Mouse (Mus musculus) heart, adult 2 months (tissue): ENCODE measurements around the gene Tmem91. TPM values are rescaled to one million over a fixed set of nuclear protein-coding genes. Genes with fewer than 3 reads are reported as not detected.
A peak's percentile ranks its signal among the peaks of the same experiment; 100 is the strongest.

Source experiments
- DNase-seq, 2 experiments: peaks; one replicate each; pipeline ENCODE4 v3.0.0; 2021
- H3K27ac ChIP-seq: fragments of 200-600 bp; 2 replicates; pipeline ENCODE4 v1.8.1; 2022
- H3K27me3 ChIP-seq: fragments of 200-500 bp; 2 replicates; pipeline ENCODE4 v1.6.1; 2012; ENCODE audit warnings: mild to moderate bottlenecking, low read length, inconsistent platforms, mixed read lengths; ENCODE audit not compliant: control insufficient read depth, insufficient read depth
- H3K36me3 ChIP-seq: fragments of 200-500 bp; 2 replicates; pipeline ENCODE4 v1.6.1; 2012; ENCODE audit warnings: low read length, inconsistent platforms; ENCODE audit not compliant: control insufficient read depth, insufficient read depth
- H3K4me1 ChIP-seq: fragments of 200-500 bp; 2 replicates; pipeline ENCODE4 v1.6.1; 2011; ENCODE audit warnings: low read length; ENCODE audit not compliant: control insufficient read depth, insufficient read depth
- H3K4me3 ChIP-seq: fragments of 200-600 bp; 2 replicates; pipeline ENCODE4 v1.8.1; 2022
- H3K79me2 ChIP-seq: fragments of 200-500 bp; replicated peaks from 2 replicates; pipeline ENCODE4 v1.6.1; 2012; ENCODE audit warnings: mild to moderate bottlenecking, inconsistent platforms, low read length, moderate library complexity, mixed read lengths; ENCODE audit not compliant: control insufficient read depth, insufficient read depth
- H3K9ac ChIP-seq: fragments of 200-500 bp; 2 replicates; pipeline ENCODE4 v1.6.1; 2012; ENCODE audit warnings: low read depth, mild to moderate bottlenecking, control low read depth, inconsistent platforms, low read length, mixed read lengths
- CTCF ChIP-seq: fragments of 200-600 bp; IDR thresholded peaks from 2 replicates; pipeline ENCODE4 v1.8.1; 2022; ENCODE audit warnings: antibody characterized with exemption, mild to moderate bottlenecking, moderate library complexity
- EP300 ChIP-seq: fragments of 200-500 bp; IDR thresholded peaks from 2 replicates; pipeline ENCODE4 v1.6.1; 2011; ENCODE audit warnings: low read depth, low read length, control low read depth; ENCODE audit not compliant: insufficient read depth
- POLR2A ChIP-seq: fragments of 200-500 bp; IDR thresholded peaks from 2 replicates; pipeline ENCODE4 v1.6.1; 2011; ENCODE audit warnings: mild to moderate bottlenecking, low read depth, low read length, control low read depth; ENCODE audit not compliant: insufficient read depth
- WGBS: fragments of 180-500 bp; shearing (Covaris S2); methylation state at CpG from one replicate; pipeline ENCODE4 v1.1.7; 2018; 5-methylcytosine and 5-hydroxymethylcytosine counted together
- intact Hi-C: fragments of 180-260 bp; cut with DNase I; formaldehyde crosslinking; loops from one replicate; pipeline ENCODE4 v1.15.1; 2025
- polyA plus RNA-seq: library from polyadenylated mRNA; depleted of rRNA; stranded (reverse); fragments of >200 nt; gene quantifications from 2 replicates; pipeline ENCODE4 v1.2.3, GENCODE M21; 2012
- total RNA-seq, 2 experiments: library from RNA; stranded (reverse); gene quantifications; 2 replicates each; pipeline ENCODE4 v1.2.3; 2021

Gene Tmem91
- total and polyA plus RNA-seq, 3 experiments: not detected

GRCm38 (mm10) chr7:25671686-25672085 is 3.3 kb downstream of the Tmem91 start:
- 66% methylated on average over 2 of the region's 2 CpGs for WGBS
- no peaks in the 10 kb centered on the region for H3K79me2 ChIP-seq
- H3K27ac ChIP-seq: no peak overlapping the region
- H3K27me3 ChIP-seq: no peaks in the 10 kb centered on the region; the same call in 1 of the 2 replicates
- H3K4me3 ChIP-seq: no peak overlapping the region
- intact Hi-C loops: no loop called here
- H3K9ac ChIP-seq: no peak overlapping the region
- TF ChIP-seq EP300 (no peak), CTCF (no peak), POLR2A (no peak)
- no peak for DNase-seq
- H3K36me3 ChIP-seq: no peaks in the 10 kb centered on the region
- H3K4me1 ChIP-seq: peaks cover 2% of the 10 kb centered on the region; the same call in 1 of the 2 replicates

- Histone ChIP-seq H3K27ac (no peak overlapping the region), H3K4me1 (peaks cover 2% of the 10 kb centered on the region; the same call in 1 of the 2 replicates), H3K27me3 (no peaks in the 10 kb centered on the region; the same call in 1 of the 2 replicates), H3K79me2 (no peaks in the 10 kb centered on the region), H3K36me3 (no peaks in the 10 kb centered on the region), H3K9ac (no peak overlapping the region), H3K4me3 (no peak overlapping the region)
- DNase-seq: no peak
- TF ChIP-seq CTCF: no peak
- no peak for TF ChIP-seq POLR2A
- no peak for TF ChIP-seq EP300
- WGBS: 87% methylated on average over 4 of the region's 4 CpGs
- intact Hi-C loops: no loop called here
These were observed 4.9 kb downstream of the Tmem91 start for GRCm38 (mm10) chr7:25670096-25670495.

- intact Hi-C loops: no loop called here
- Histone ChIP-seq H3K9ac (no peak overlapping the region), H3K4me3 (no peak overlapping the region), H3K36me3 (no peaks in the 10 kb centered on the region), H3K27ac (no peak overlapping the region), H3K79me2 (no peaks in the 10 kb centered on the region), H3K4me1 (peaks cover 2% of the 10 kb centered on the region; the same call in 1 of the 2 replicates), H3K27me3 (no peaks in the 10 kb centered on the region)
- 84% methylated on average over 9 of the region's 9 CpGs for WGBS
- no peak for DNase-seq
- TF ChIP-seq POLR2A: no peak
These were observed 5.3 kb downstream of the Tmem91 start for GRCm38 (mm10) chr7:25669631-25670030.

DNA sequence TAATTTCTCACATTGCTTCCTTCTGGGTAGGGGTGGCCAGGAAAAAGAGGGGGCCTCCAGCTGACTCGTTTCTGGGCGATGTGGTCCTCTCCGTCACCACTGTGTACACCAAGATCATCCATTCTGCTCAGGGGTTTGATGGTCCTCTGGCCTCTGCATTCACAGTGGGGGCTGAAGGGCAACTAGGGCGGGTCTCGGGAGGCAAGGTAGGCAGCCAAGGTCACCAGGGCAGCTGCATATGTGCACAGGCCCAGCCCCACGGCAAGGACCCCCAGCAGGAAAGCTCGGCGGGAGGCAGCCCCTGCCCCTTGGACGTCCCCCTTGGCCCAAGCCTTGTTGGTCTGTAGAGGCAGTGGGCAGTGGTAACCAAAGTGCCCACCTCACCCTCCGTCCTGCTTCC is 5.8 kb downstream of the Tmem91 start:
- no peak overlapping the region for H3K27ac ChIP-seq
- 89% methylated on average over 10 of the region's 10 CpGs for WGBS
- no peak for TF ChIP-seq EP300
- TF ChIP-seq CTCF: no peak
- no peak for TF ChIP-seq POLR2A
- intact Hi-C loops: no loop called here
- no peaks in the 10 kb centered on the region for H3K79me2 ChIP-seq
- H3K27me3 ChIP-seq: no peaks in the 10 kb centered on the region
- no peaks in the 10 kb centered on the region for H3K36me3 ChIP-seq
- H3K4me1 ChIP-seq: no peaks in the 10 kb centered on the region
- no peak overlapping the region for H3K4me3 ChIP-seq
- DNase-seq: no peak
- H3K9ac ChIP-seq: no peak overlapping the region

DNA sequence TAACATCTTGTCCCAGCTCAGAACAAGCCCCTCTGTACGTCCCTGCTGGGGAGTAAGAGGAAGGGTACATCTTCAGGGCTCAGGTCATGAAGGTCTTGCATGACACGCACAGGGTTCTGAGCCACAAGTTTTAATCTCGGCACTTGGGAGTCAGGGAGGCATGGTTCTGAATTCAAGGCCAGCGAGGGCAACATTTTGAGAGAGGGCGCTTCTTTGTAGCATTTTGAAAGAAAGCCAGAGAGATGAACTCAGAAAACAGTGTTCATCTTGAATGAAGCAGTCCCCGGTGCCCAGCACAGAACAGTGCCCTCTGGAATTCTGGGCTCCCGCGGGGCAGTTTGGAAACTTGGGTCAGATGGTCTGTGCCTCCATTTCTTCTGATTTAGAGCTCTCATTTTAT is 8.6 kb downstream of the Tmem91 start:
- no peak overlapping the region for H3K4me3 ChIP-seq
- no peak overlapping the region for H3K27ac ChIP-seq
- 92% methylated on average over 8 of the region's 8 CpGs for WGBS
- TF ChIP-seq POLR2A (no peak), CTCF (no peak), EP300 (no peak)
- no peak for DNase-seq
- H3K36me3 ChIP-seq: no peaks in the 10 kb centered on the region
- H3K79me2 ChIP-seq: no peaks in the 10 kb centered on the region; the same call in 1 of the 2 replicates
- H3K9ac ChIP-seq: no peak overlapping the region
- H3K27me3 ChIP-seq: no peaks in the 10 kb centered on the region
- no peaks in the 10 kb centered on the region for H3K4me1 ChIP-seq
- intact Hi-C loops: no loop called here

GRCm38 (mm10) chr7:25658657-25659472 is 16.1 kb downstream of the Tmem91 start, which contains the start of the genes Bckdha and Exosc5:
Bckdha (minus strand) TSS chr7:25658981.
Exosc5 (plus strand) TSS chr7:25659164.
- intact Hi-C loops: loop anchor here (2.0 kb wide), 2 partner anchors 32 to 60 kb away; partner anchors contain the start of genes B3gnt8 and Ccdc97
- H3K27me3 ChIP-seq: no peaks in the 10 kb centered on the region
- TF ChIP-seq POLR2A (peak; percentile 93), CTCF (no peak), EP300 (peak; percentile 89)
- H3K4me1 ChIP-seq: peaks cover 3% of the 10 kb centered on the region
- peak; percentile 98 to 99 for DNase-seq
- H3K27ac ChIP-seq: peak within 1 kb of the TSS; percentile 99
- peak within 1 kb of the TSS; percentile 72 for H3K9ac ChIP-seq
- no peaks in the 10 kb centered on the region; the same call in 1 of the 2 replicates for H3K79me2 ChIP-seq
- under 1% methylated on average over 50 of the region's 50 CpGs for WGBS
- peak within 1 kb of the TSS; percentile 80 for H3K4me3 ChIP-seq
- peaks cover 2% of the 10 kb centered on the region; the same call in 1 of the 2 replicates for H3K36me3 ChIP-seq
